Mouse (Mus musculus) midbrain, embryonic 13.5 days (tissue): ENCODE measurements around the gene Col23a1. TPM values are rescaled to one million over a fixed set of nuclear protein-coding genes. Genes with fewer than 3 reads are reported as not detected.

ENCODE experiments used
- ATAC-seq: fragments of 200-750 bp; cut with Nextera tagmentation; 2 replicates; pipeline ENCODE4 v1.8.0; 2017; ENCODE audit warnings: mild to moderate bottlenecking, moderate TSS enrichment, moderate library complexity
- H3K27ac ChIP-seq: fragments of 300-500 bp; sonication (generic); 2 replicates; pipeline ENCODE4 v1.5.1; 2015; ENCODE audit warnings: inconsistent platforms, mild to moderate bottlenecking, moderate library complexity
- H3K27me3 ChIP-seq: fragments of 300-500 bp; sonication (generic); 2 replicates; pipeline ENCODE4 v1.6.1; 2015; ENCODE audit warnings: mild to moderate bottlenecking, inconsistent platforms
- H3K36me3 ChIP-seq: fragments of 300-500 bp; sonication (generic); 2 replicates; pipeline ENCODE4 v1.6.1; 2015; ENCODE audit warnings: mild to moderate bottlenecking, inconsistent platforms
- H3K4me1 ChIP-seq: fragments of 300-500 bp; sonication (generic); replicated peaks from 2 replicates; pipeline ENCODE4 v1.6.1; 2015; ENCODE audit warnings: inconsistent platforms
- H3K4me2 ChIP-seq: fragments of 300-500 bp; sonication (generic); replicated peaks from 2 replicates; pipeline ENCODE4 v1.6.1; 2015; ENCODE audit warnings: moderate library complexity, mild to moderate bottlenecking, inconsistent platforms
- H3K4me3 ChIP-seq: fragments of 300-500 bp; sonication (generic); replicated peaks from 2 replicates; pipeline ENCODE4 v1.5.1; 2015; ENCODE audit warnings: mild to moderate bottlenecking, inconsistent platforms
- H3K9ac ChIP-seq: fragments of 300-500 bp; sonication (generic); replicated peaks from 2 replicates; pipeline ENCODE4 v1.6.1; 2015; ENCODE audit warnings: mild to moderate bottlenecking, inconsistent platforms
- H3K9me3 ChIP-seq: fragments of 300-500 bp; sonication (generic); 2 replicates; pipeline ENCODE4 v1.6.1; 2016; ENCODE audit warnings: mild to moderate bottlenecking, inconsistent platforms
- WGBS: fragments of 180-500 bp; shearing (Covaris S2); methylation state at CpG from one replicate; pipeline ENCODE4 v1.1.7; 2015; 5-methylcytosine and 5-hydroxymethylcytosine counted together
- polyA plus RNA-seq: library from polyadenylated mRNA; unstranded; fragments of >200 nt; fragmentation: Nextera tagmentation; extraction: Ambion mirVana; gene quantifications from 2 replicates; pipeline ENCODE4 v1.2.1, GENCODE M21; 2015

The Col23a1 gene
- polyA plus RNA-seq, 1 experiment from 2014 or later, result 5.7 TPM

- H3K27ac ChIP-seq, result no peak overlapping the region
- 84% methylated on average over 6 of the region's 6 CpGs for WGBS
- no peak overlapping the region for H3K4me2 ChIP-seq
- no peaks in the 10 kb centered on the region for H3K36me3 ChIP-seq
- H3K9me3 ChIP-seq, result no peaks in the 10 kb centered on the region
- H3K27me3 ChIP-seq, result no peaks in the 10 kb centered on the region
- ATAC-seq, result no peak
- H3K4me3 ChIP-seq, result no peak overlapping the region
- H3K4me1 ChIP-seq, result no peaks in the 10 kb centered on the region
- no peak overlapping the region for H3K9ac ChIP-seq
These were observed 47.9 kb downstream of the Col23a1 start for GRCm38 (mm10) chr11:51337585-51337984.

- H3K4me1 ChIP-seq, result no peaks in the 10 kb centered on the region
- no peaks in the 10 kb centered on the region for H3K36me3 ChIP-seq
- no peak overlapping the region for H3K4me3 ChIP-seq
- H3K27me3 ChIP-seq, result no peaks in the 10 kb centered on the region
- ATAC-seq, result no peak
- WGBS, result 73% methylated on average over 7 of the region's 7 CpGs
- H3K9me3 ChIP-seq, result no peaks in the 10 kb centered on the region
- no peak overlapping the region for H3K4me2 ChIP-seq
- H3K9ac ChIP-seq, result no peak overlapping the region
- no peak overlapping the region for H3K27ac ChIP-seq
These were observed 48.7 kb downstream of the Col23a1 start for GRCm38 (mm10) chr11:51338416-51338815.

GRCm38 (mm10) chr11:51341091-51341490 lies 51.4 kb downstream of the Col23a1 start:
- no peaks in the 10 kb centered on the region for H3K36me3 ChIP-seq
- H3K4me2 ChIP-seq, result no peak overlapping the region
- no peaks in the 10 kb centered on the region for H3K27me3 ChIP-seq
- no peak overlapping the region for H3K9ac ChIP-seq
- 0 out of 2 replicates have a peak, but pooled peaks cover 3% of the 10 kb centered on the region for H3K4me1 ChIP-seq
- ATAC-seq, result no peak
- H3K9me3 ChIP-seq, result no peaks in the 10 kb centered on the region
- H3K27ac ChIP-seq, result no peak overlapping the region
- no peak overlapping the region for H3K4me3 ChIP-seq
- WGBS, result 73% methylated on average over 2 of the region's 2 CpGs

- Histone ChIP-seq H3K4me3 (no peak overlapping the region), H3K9ac (no peak overlapping the region), H3K27me3 (no peaks in the 10 kb centered on the region), H3K36me3 (no peaks in the 10 kb centered on the region), H3K27ac (no peak overlapping the region), H3K4me1 (0 out of 2 replicates have a peak, but pooled peaks cover 3% of the 10 kb centered on the region), H3K4me2 (no peak overlapping the region), H3K9me3 (no peaks in the 10 kb centered on the region)
- ATAC-seq, result no peak
- 93% methylated on average over 6 of the region's 6 CpGs for WGBS
These were observed 53.1 kb downstream of the Col23a1 start for GRCm38 (mm10) chr11:51342776-51343175.

- Histone ChIP-seq H3K4me2 (no peak overlapping the region), H3K9me3 (no peaks in the 10 kb centered on the region), H3K27me3 (no peaks in the 10 kb centered on the region), H3K4me1 (0 out of 2 replicates have a peak, but pooled peaks cover 3% of the 10 kb centered on the region), H3K9ac (no peak overlapping the region), H3K27ac (no peak overlapping the region), H3K4me3 (no peak overlapping the region), H3K36me3 (no peaks in the 10 kb centered on the region)
- no peak for ATAC-seq
- 84% methylated on average over 4 of the region's 4 CpGs for WGBS
These were observed 53.6 kb downstream of the Col23a1 start for GRCm38 (mm10) chr11:51343312-51343711.

DNA sequence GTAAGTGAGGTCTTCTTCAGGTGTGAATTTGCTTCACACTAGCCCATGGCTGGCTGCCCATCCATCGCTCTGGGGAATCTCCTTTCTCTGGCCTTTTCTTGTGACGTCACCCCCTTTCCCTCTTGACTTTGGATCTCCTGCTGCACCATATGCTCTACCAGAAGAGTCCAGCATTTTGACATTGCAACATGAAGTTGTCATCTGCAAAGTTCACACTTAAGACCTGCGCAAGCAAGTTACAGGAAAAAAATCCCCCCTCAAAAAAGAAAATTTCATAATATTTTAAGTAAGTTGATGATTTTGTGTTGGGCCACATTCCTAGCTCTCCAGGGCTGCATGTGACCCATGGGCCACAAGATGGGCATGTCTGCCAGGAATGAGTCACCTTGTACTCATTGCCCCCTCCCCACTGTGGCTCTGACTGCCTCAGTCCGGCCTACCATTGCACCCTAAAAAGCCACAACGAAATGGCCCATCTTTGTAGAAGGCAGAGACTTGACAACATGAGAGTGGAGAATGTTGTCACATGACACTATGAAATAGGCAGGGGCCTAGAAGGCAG lies 54.1 kb downstream of the Col23a1 start:
- Histone ChIP-seq H3K4me2 (no peak overlapping the region), H3K9ac (no peak overlapping the region), H3K27ac (no peak overlapping the region), H3K36me3 (no peaks in the 10 kb centered on the region), H3K4me1 (0 out of 2 replicates have a peak, but pooled peaks cover 3% of the 10 kb centered on the region), H3K4me3 (no peak overlapping the region), H3K9me3 (no peaks in the 10 kb centered on the region), H3K27me3 (no peaks in the 10 kb centered on the region)
- 94% methylated on average over 5 of the region's 5 CpGs for WGBS
- ATAC-seq, result no peak

DNA sequence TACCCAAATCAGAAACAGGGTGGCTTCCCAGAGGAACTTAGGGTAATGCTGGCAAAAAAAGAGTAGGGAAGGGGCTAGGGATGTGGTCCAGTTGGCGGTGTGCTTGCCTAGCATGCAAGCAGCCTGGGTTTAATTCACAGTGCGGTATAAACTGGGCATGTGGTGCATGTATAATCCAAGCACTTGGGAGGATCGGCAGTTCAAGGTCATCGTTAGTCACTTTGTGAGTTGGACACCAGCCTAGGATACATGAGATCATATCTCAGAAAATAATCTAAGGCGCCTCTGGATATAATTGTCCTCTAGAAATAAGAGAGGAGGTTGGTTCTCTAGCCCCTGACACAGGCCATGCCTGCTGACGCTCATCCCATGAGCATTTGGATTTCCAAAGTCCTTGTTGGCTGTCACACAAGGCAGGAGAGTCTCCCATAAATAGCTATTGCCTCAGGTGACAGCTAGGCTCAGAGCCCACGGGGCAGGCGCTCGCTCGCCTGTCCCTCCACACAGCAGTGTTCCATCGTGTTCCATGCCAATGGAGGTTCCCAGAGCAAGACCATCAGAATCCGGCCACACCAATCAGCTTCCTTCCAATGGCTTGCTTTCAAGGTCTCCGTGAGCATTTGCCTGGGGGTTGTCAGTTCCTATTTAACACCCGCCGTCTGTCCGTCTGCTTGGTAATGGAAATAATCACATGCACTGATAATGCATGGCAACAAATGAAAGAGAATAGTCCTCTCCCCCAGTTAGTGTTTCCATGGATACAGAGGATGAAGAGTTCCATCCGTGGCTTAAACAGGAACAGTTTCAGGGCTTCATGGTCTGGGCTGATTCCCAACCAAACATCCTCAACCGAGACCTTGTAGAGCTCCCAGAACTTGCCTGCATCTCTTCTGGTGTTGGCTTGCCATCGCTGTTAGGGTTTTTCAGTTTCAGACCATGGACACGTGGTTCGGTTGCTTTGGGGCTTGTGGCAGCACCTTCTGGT lies 56.1 kb downstream of the Col23a1 start:
- ATAC-seq, result no peak
- Histone ChIP-seq H3K4me2 (no peak overlapping the region), H3K9ac (no peak overlapping the region), H3K36me3 (no peaks in the 10 kb centered on the region), H3K4me3 (no peak overlapping the region), H3K4me1 (0 out of 2 replicates have a peak, but pooled peaks cover 3% of the 10 kb centered on the region), H3K9me3 (no peaks in the 10 kb centered on the region), H3K27ac (no peak overlapping the region), H3K27me3 (no peaks in the 10 kb centered on the region)
- WGBS, result 75% methylated on average over 21 of the region's 21 CpGs

GRCm38 (mm10) chr11:51347756-51348155 lies 58.0 kb downstream of the Col23a1 start:
- H3K27me3 ChIP-seq, result no peaks in the 10 kb centered on the region
- WGBS, result 88% methylated on average over 2 of the region's 2 CpGs

GRCm38 (mm10) chr11:51349665-51350064 lies 59.9 kb downstream of the Col23a1 start:
- H3K27ac ChIP-seq, result no peak overlapping the region
- no peak overlapping the region for H3K4me2 ChIP-seq
- H3K36me3 ChIP-seq, result no peaks in the 10 kb centered on the region
- H3K4me1 ChIP-seq, result 0 out of 2 replicates have a peak, but pooled peaks cover 3% of the 10 kb centered on the region
- no peaks in the 10 kb centered on the region for H3K9me3 ChIP-seq
- ATAC-seq, result no peak
- H3K9ac ChIP-seq, result no peak overlapping the region
- no peaks in the 10 kb centered on the region for H3K27me3 ChIP-seq
- H3K4me3 ChIP-seq, result no peak overlapping the region

More at GRCm38 (mm10) chr11:51347756-51348155, 58.0 kb downstream of the Col23a1 start:
- Histone ChIP-seq H3K4me3 (no peak overlapping the region), H3K36me3 (no peaks in the 10 kb centered on the region), H3K9ac (no peak overlapping the region), H3K4me1 (0 out of 2 replicates have a peak, but pooled peaks cover 3% of the 10 kb centered on the region), H3K9me3 (no peaks in the 10 kb centered on the region), H3K4me2 (no peak overlapping the region), H3K27ac (no peak overlapping the region)
- no peak for ATAC-seq

DNA sequence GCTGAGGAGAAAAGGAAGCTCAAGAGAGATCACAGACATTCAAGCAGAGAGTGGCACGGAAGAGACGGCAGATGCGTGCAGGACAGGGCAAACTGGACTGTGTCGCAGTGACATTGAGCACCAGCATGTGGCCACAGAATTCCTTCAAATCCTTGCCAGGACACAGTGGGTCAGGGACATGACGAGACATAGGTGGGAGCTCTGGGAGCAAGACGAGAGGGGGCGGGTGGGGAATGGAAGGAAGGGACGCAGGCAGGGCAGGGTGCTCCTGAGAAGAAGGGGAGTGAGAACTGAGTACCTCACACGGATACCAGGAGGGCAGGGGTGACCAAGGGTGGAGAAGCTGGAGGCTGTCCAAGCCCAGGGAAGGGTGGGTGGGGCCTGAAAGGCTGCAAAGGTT lies 61.4 kb downstream of the Col23a1 start:
- Histone ChIP-seq H3K4me3 (no peak overlapping the region), H3K4me2 (no peak overlapping the region), H3K36me3 (no peaks in the 10 kb centered on the region), H3K27me3 (no peaks in the 10 kb centered on the region), H3K4me1 (no peaks in the 10 kb centered on the region), H3K27ac (no peak overlapping the region), H3K9ac (no peak overlapping the region), H3K9me3 (no peaks in the 10 kb centered on the region)
- no peak for ATAC-seq
- WGBS, result 82% methylated on average over 9 of the region's 9 CpGs

GRCm38 (mm10) chr11:51351841-51352240 lies 62.1 kb downstream of the Col23a1 start:
- H3K36me3 ChIP-seq, result no peaks in the 10 kb centered on the region
- no peak for ATAC-seq
- 80% methylated on average over 5 of the region's 5 CpGs for WGBS

GRCm38 (mm10) chr11:51353746-51354145 lies 64.0 kb downstream of the Col23a1 start:
- Histone ChIP-seq H3K9me3 (no peaks in the 10 kb centered on the region), H3K4me1 (no peaks in the 10 kb centered on the region), H3K27ac (no peak overlapping the region), H3K36me3 (no peaks in the 10 kb centered on the region), H3K9ac (no peak overlapping the region), H3K4me3 (no peak overlapping the region), H3K4me2 (no peak overlapping the region), H3K27me3 (no peaks in the 10 kb centered on the region)
- WGBS, result 85% methylated on average over 5 of the region's 5 CpGs
- ATAC-seq, result no peak

More at GRCm38 (mm10) chr11:51351841-51352240, 62.1 kb downstream of the Col23a1 start:
- Histone ChIP-seq H3K27ac (no peak overlapping the region), H3K4me2 (no peak overlapping the region), H3K4me3 (no peak overlapping the region), H3K9ac (no peak overlapping the region), H3K9me3 (no peaks in the 10 kb centered on the region), H3K27me3 (no peaks in the 10 kb centered on the region), H3K4me1 (no peaks in the 10 kb centered on the region)
